ENCODE assay signal across 24 mouse cellular contexts in genomic region chr11:24342732-24343131, GRCm38 (mm10).
DNase-seq lines count a peak whose midpoint lies in the region; ATAC-seq lines count a peak whose summit lies in the region.
"Had no signal": no experiment of that assay in that cellular context is flagged by ENCODE, and none has a peak within 500 bp of the region (broad histone marks: within the 10 kb centered on the region; RNA-seq: fewer than 3 reads in every experiment).

No protein-coding gene starts in this region.

- no peaks in the 10 kb centered on the region for H3K27me3 ChIP-seq in heart, embryonic 10.5 days (ENCODE audit: insufficient read depth, poor library complexity, severe bottlenecking)
- H3K27me3 ChIP-seq in midbrain, embryonic 11.5 days (ENCODE audit: control insufficient read depth, insufficient read depth, low read length), result no peaks in the 10 kb centered on the region
- no peaks in the 10 kb centered on the region for H3K27me3 ChIP-seq in midbrain, embryonic 10.5 days (ENCODE audit: low read depth, poor library complexity, severe bottlenecking)
- no peaks in the 10 kb centered on the region for H3K27me3 ChIP-seq in limb, embryonic 10.5 days (ENCODE audit: low read depth, poor library complexity, severe bottlenecking)
- no peaks in the 10 kb centered on the region for H3K27me3 ChIP-seq in stomach, embryonic 15.5 days (replicated peaks)
- H3K27me3 ChIP-seq: embryonic facial prominence, embryonic 13.5 days had no signal

- no peaks in the 10 kb centered on the region for H3K9me3 ChIP-seq in heart, embryonic 10.5 days
- H3K9me3 ChIP-seq in midbrain, embryonic 11.5 days (ENCODE audit: control insufficient read depth, low read length), result no peaks in the 10 kb centered on the region
- no peaks in the 10 kb centered on the region for H3K9me3 ChIP-seq in midbrain, embryonic 10.5 days (replicated peaks)
- no peaks in the 10 kb centered on the region for H3K9me3 ChIP-seq in limb, embryonic 10.5 days (replicated peaks)
- H3K9me3 ChIP-seq in stomach, embryonic 15.5 days, result no peaks in the 10 kb centered on the region
- H3K9me3 ChIP-seq: embryonic facial prominence, embryonic 13.5 days; hindbrain, embryonic 13.5 days had no signal

- DNase-seq in heart, embryonic 10.5 days (ENCODE audit: low spot score), result peak; percentile 30
- no peak for DNase-seq in heart, adult 8-10 months (ENCODE audit: low spot score)
- peak; percentile 31 for DNase-seq in midbrain, embryonic 11.5 days (ENCODE audit: low spot score, missing footprints)
- DNase-seq in midbrain, embryonic 10.5 days (ENCODE audit: low spot score), result no peak
- peak; percentile 23 for DNase-seq in limb, embryonic 10.5 days (ENCODE audit: low spot score)
- DNase-seq in frontal cortex, postnatal 10 days (ENCODE audit: low spot score in 2 of 2), result no peak
- DNase-seq in ovary, adult 18-20 months (ENCODE audit: low spot score), result no peak
- DNase-seq: adrenal gland, adult 2 months; adrenal gland, postnatal 14 days; cerebellum, adult 11 months; cerebellum, adult 2 months; cerebellum, adult 9-11 months; cerebellum, postnatal 25 days; forebrain, postnatal 0 days; gastrocnemius, postnatal 10 days; gastrocnemius, postnatal 36 days had no signal

- no peak for ATAC-seq in midbrain, embryonic 11.5 days (ENCODE audit: low FRiP score)
- ATAC-seq in stomach, embryonic 15.5 days (ENCODE audit: insufficient read depth, low FRiP score, low read depth), result peak; percentile 57; the same call in 1 of the 2 replicates
- ATAC-seq: CD4-positive, CD25-positive, alpha-beta regulatory T cell, adult 4 months; forebrain, embryonic 14.5 days; forebrain, postnatal 0 days; hindbrain, embryonic 16.5 days; inflammation-experienced regulatory T-cells, adult 6 months had no signal

- WGBS in heart, embryonic 10.5 days, result 91% methylated on average over 2 of the region's 2 CpGs
- 100% methylated on average over 2 of the region's 2 CpGs for WGBS in midbrain, embryonic 11.5 days
- 95% methylated on average over 2 of the region's 2 CpGs for WGBS in midbrain, embryonic 10.5 days
- 93% methylated on average over 2 of the region's 2 CpGs for whole genome bisulfite sequencing in limb, embryonic 10.5 days
- whole genome bisulfite sequencing in stomach, embryonic 15.5 days, result 87% methylated on average over 2 of the region's 2 CpGs

- no peak overlapping the region for H3K4me3 ChIP-seq in heart, embryonic 10.5 days
- no peak overlapping the region for H3K4me3 ChIP-seq in midbrain, embryonic 11.5 days (ENCODE audit: low read depth, low read length)
- no peak overlapping the region for H3K4me3 ChIP-seq in midbrain, embryonic 10.5 days
- H3K4me3 ChIP-seq in limb, embryonic 10.5 days, result no peak overlapping the region
- H3K4me3 ChIP-seq in stomach, embryonic 15.5 days (replicated peaks), result no peak overlapping the region
- H3K4me3 ChIP-seq: embryonic facial prominence, embryonic 13.5 days; hindbrain, embryonic 13.5 days had no signal

- H3K9ac ChIP-seq in midbrain, embryonic 11.5 days (ENCODE audit: low read length), result no peak overlapping the region
- no peak overlapping the region for H3K9ac ChIP-seq in stomach, embryonic 15.5 days
- H3K9ac ChIP-seq: embryonic facial prominence, embryonic 13.5 days; forebrain, postnatal 0 days; hindbrain, embryonic 13.5 days had no signal

- no peak overlapping the region for H3K27ac ChIP-seq in heart, embryonic 10.5 days
- H3K27ac ChIP-seq in midbrain, embryonic 11.5 days (ENCODE audit: low read depth, low read length), result no peak overlapping the region
- H3K27ac ChIP-seq in midbrain, embryonic 10.5 days (replicated peaks), result no peak overlapping the region
- H3K27ac ChIP-seq in limb, embryonic 10.5 days, result no peak overlapping the region
- no peak overlapping the region for H3K27ac ChIP-seq in stomach, embryonic 15.5 days
- H3K27ac ChIP-seq: embryonic facial prominence, embryonic 13.5 days; hindbrain, embryonic 13.5 days had no signal

- H3K4me2 ChIP-seq in midbrain, embryonic 11.5 days, result no peak overlapping the region
- no peak overlapping the region for H3K4me2 ChIP-seq in stomach, embryonic 15.5 days
- H3K4me2 ChIP-seq: embryonic facial prominence, embryonic 13.5 days; heart, embryonic 11.5 days; hindbrain, embryonic 13.5 days had no signal

- H3K4me1 ChIP-seq in heart, embryonic 10.5 days, result no peaks in the 10 kb centered on the region
- 0 out of 2 replicates have a peak, but pooled peaks cover 2% of the 10 kb centered on the region for H3K4me1 ChIP-seq in midbrain, embryonic 11.5 days (ENCODE audit: control insufficient read depth, insufficient read depth, low read length)
- H3K4me1 ChIP-seq in midbrain, embryonic 10.5 days, result peaks cover 7% of the 10 kb centered on the region
- H3K4me1 ChIP-seq in limb, embryonic 10.5 days, result peaks cover 31% of the 10 kb centered on the region
- no peaks in the 10 kb centered on the region for H3K4me1 ChIP-seq in stomach, embryonic 15.5 days

- no peaks in the 10 kb centered on the region for H3K36me3 ChIP-seq in heart, embryonic 10.5 days
- no peaks in the 10 kb centered on the region for H3K36me3 ChIP-seq in midbrain, embryonic 11.5 days (ENCODE audit: control insufficient read depth, insufficient read depth, low read length)
- no peaks in the 10 kb centered on the region for H3K36me3 ChIP-seq in midbrain, embryonic 10.5 days
- H3K36me3 ChIP-seq in limb, embryonic 10.5 days, result no peaks in the 10 kb centered on the region
- H3K36me3 ChIP-seq in stomach, embryonic 15.5 days, result no peaks in the 10 kb centered on the region
- H3K36me3 ChIP-seq: embryonic facial prominence, embryonic 13.5 days; hindbrain, embryonic 13.5 days had no signal

Comparison
In these comparisons a context has a peak if more than half of its experiments do, and no peak if none do; other contexts are left out.
1. DNase-seq: peak in heart, embryonic 10.5 days (single experiment), midbrain, embryonic 11.5 days (single experiment) and limb, embryonic 10.5 days (single experiment); none in heart, adult 8-10 months (single experiment), midbrain, embryonic 10.5 days (single experiment), frontal cortex, postnatal 10 days (0 of 2) and ovary, adult 18-20 months (single experiment).